ENCODE assay signal across 20 mouse cellular contexts in genomic region chr9:103597861-103598260, GRCm38 (mm10).
DNase-seq lines count a peak whose midpoint lies in the region; ATAC-seq and TF ChIP-seq lines count a peak whose summit lies in the region.
"Had no signal": no experiment of that assay in that cellular context is flagged by ENCODE, and none has a peak within 500 bp of the region (broad histone marks: within the 10 kb centered on the region; RNA-seq: fewer than 3 reads in every experiment).

No protein-coding gene starts in this region.

- no peak overlapping the region for H3K4me3 ChIP-seq in liver, postnatal 0 days (ENCODE audit: low read depth, low read length)
- H3K4me3 ChIP-seq in liver, embryonic 11.5 days (ENCODE audit: low read depth, low read length): no peak overlapping the region
- no peak overlapping the region for H3K4me3 ChIP-seq in lung, embryonic 15.5 days
- H3K4me3 ChIP-seq: erythroblast, embryonic 14.5 days; heart, embryonic 13.5 days; megakaryocyte, embryonic 14.5 days; stomach, embryonic 15.5 days had no signal

- peak; percentile 61 to 62 for DNase-seq in frontal cortex, adult 2 months (ENCODE audit: extremely low spot score in 1 of 2, low spot score in 1 of 2)
- DNase-seq in frontal cortex, postnatal 10 days (ENCODE audit: low spot score in 2 of 2): no peak
- DNase-seq in liver, postnatal 0 days: peak; percentile 23
- DNase-seq in liver, embryonic 11.5 days (ENCODE audit: low spot score): no peak
- no peak for DNase-seq in adrenal gland, adult (ENCODE audit: inconsistent age in 2 of 2, low spot score in 1 of 2)
- no peak for DNase-seq in spleen, adult 18-20 months
- DNase-seq: adrenal gland, postnatal 14 days; cerebellum, adult 9-10 months; heart, postnatal 4 days; kidney, adult 8-10 months; liver; thymus, postnatal 4 days had no signal

- no peak for TF ChIP-seq EP300 in liver, postnatal 0 days (IDR thresholded peaks at IDR 0.05; ENCODE audit: low read depth)

- WGBS in liver, postnatal 0 days (ENCODE audit: insufficient replicate concordance): 53% methylated on average over 2 of the region's 2 CpGs
- WGBS in liver, embryonic 11.5 days: 67% methylated on average over 2 of the region's 2 CpGs
- 56% methylated on average over 2 of the region's 2 CpGs for WGBS in lung, embryonic 15.5 days

- 0 out of 2 replicates have a peak, but pooled peaks cover 3% of the 10 kb centered on the region for H3K4me1 ChIP-seq in liver, postnatal 0 days (ENCODE audit: insufficient read depth)
- no peaks in the 10 kb centered on the region for H3K4me1 ChIP-seq in liver, embryonic 11.5 days (replicated peaks; ENCODE audit: control insufficient read depth, insufficient read depth, low read length)
- no peaks in the 10 kb centered on the region for H3K4me1 ChIP-seq in lung, embryonic 15.5 days
- H3K4me1 ChIP-seq: megakaryocyte, embryonic 14.5 days; stomach, embryonic 15.5 days had no signal

- ATAC-seq in liver, postnatal 0 days: peak; percentile 87
- ATAC-seq in liver, embryonic 11.5 days (replicated peaks; ENCODE audit: low FRiP score): no peak
- ATAC-seq in lung, embryonic 15.5 days (ENCODE audit: borderline replicate concordance, extremely low read depth, low FRiP score, low TSS enrichment): peak; percentile 74
- peak; percentile 85 for ATAC-seq in megakaryocyte progenitor cell, adult 5-6 weeks (replicated peaks; ENCODE audit: poor library complexity)
- ATAC-seq: hindbrain, postnatal 0 days; midbrain, embryonic 16.5 days had no signal

- no peaks in the 10 kb centered on the region for H3K9me3 ChIP-seq in liver, postnatal 0 days (ENCODE audit: low read length)
- H3K9me3 ChIP-seq in liver, embryonic 11.5 days (ENCODE audit: control insufficient read depth, low read length): no peaks in the 10 kb centered on the region
- H3K9me3 ChIP-seq in lung, embryonic 15.5 days: no peaks in the 10 kb centered on the region
- H3K9me3 ChIP-seq: heart, embryonic 13.5 days; megakaryocyte, embryonic 14.5 days; stomach, embryonic 15.5 days had no signal

- no peak overlapping the region for H3K4me2 ChIP-seq in liver, postnatal 0 days (ENCODE audit: low read depth, low read length)
- no peak overlapping the region for H3K4me2 ChIP-seq in liver, embryonic 11.5 days
- no peak overlapping the region for H3K4me2 ChIP-seq in lung, embryonic 15.5 days
- H3K4me2 ChIP-seq: heart, embryonic 13.5 days; stomach, embryonic 15.5 days had no signal

- no peak for TF ChIP-seq CTCF in liver, postnatal 0 days (IDR thresholded peaks at IDR 0.05; ENCODE audit: low read depth)

- no peaks in the 10 kb centered on the region for H3K36me3 ChIP-seq in liver, postnatal 0 days (replicated peaks; ENCODE audit: insufficient read depth, low read length)
- H3K36me3 ChIP-seq in liver, embryonic 11.5 days (ENCODE audit: control insufficient read depth, insufficient read depth, low read length): no peaks in the 10 kb centered on the region
- H3K36me3 ChIP-seq in lung, embryonic 15.5 days: no peaks in the 10 kb centered on the region
- H3K36me3 ChIP-seq: stomach, embryonic 15.5 days had no signal

- no peak overlapping the region for H3K9ac ChIP-seq in liver, postnatal 0 days (replicated peaks)
- H3K9ac ChIP-seq in liver, embryonic 11.5 days (ENCODE audit: low read depth, low read length): no peak overlapping the region
- no peak overlapping the region for H3K9ac ChIP-seq in lung, embryonic 15.5 days
- H3K9ac ChIP-seq: heart, embryonic 13.5 days; stomach, embryonic 15.5 days had no signal

- no peak overlapping the region for H3K27ac ChIP-seq in liver, postnatal 0 days (ENCODE audit: low read depth)
- H3K27ac ChIP-seq in liver, embryonic 11.5 days (ENCODE audit: low read depth, low read length): no peak overlapping the region
- no peak overlapping the region for H3K27ac ChIP-seq in lung, embryonic 15.5 days
- H3K27ac ChIP-seq: heart, embryonic 13.5 days; hindbrain, postnatal 0 days; stomach, embryonic 15.5 days had no signal

- no peaks in the 10 kb centered on the region for H3K27me3 ChIP-seq in liver, postnatal 0 days (ENCODE audit: insufficient read depth, low read length)
- no peaks in the 10 kb centered on the region for H3K27me3 ChIP-seq in liver, embryonic 11.5 days (replicated peaks; ENCODE audit: control insufficient read depth, insufficient read depth, low read length)
- H3K27me3 ChIP-seq in lung, embryonic 15.5 days: no peaks in the 10 kb centered on the region
- H3K27me3 ChIP-seq: heart, embryonic 13.5 days; megakaryocyte, embryonic 14.5 days; stomach, embryonic 15.5 days had no signal

Comparison
In these comparisons a context has a peak if more than half of its experiments do, and no peak if none do; other contexts are left out.
1. DNase-seq: peak in frontal cortex, adult 2 months (2 of 2) and liver, postnatal 0 days (single experiment); none in frontal cortex, postnatal 10 days (0 of 2), liver, embryonic 11.5 days (single experiment), adrenal gland, adult (0 of 2) and spleen, adult 18-20 months (0 of 2).